Comparison of ENCODE assay signal across 8 mouse cellular contexts in the genomic region with DNA sequence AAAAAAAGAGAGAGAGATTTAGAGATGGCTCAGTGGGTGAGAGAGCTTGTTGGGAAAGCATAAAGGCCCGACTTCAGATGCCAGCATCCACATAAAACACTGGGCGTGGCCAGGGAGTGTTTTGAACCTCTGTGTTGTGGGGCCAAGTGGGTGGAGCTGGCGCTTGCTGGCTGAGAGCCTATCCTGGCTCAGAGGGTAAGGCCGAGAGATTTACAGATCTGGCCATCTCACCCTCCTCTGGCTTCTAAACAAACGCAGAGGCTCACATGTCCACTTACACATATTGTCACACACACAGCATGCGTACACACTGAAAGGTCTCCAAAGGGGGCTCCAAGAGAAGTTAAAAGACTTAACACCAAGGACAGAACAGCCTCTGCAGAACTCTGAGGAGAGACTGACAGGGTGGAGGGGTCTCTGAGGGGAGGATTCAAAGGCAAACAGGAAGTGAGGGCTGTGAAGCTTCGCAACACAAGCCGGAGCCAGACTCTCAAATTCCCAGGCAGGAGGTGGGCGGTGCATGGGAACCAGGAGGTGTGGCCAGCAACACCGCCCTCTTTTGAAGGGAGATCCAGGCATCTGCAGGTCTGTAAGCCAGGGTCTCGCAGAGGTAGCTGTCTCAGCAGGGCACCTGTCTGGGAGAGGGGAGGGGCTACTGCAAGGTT.
DNase-seq lines count a peak whose midpoint lies in the region; ATAC-seq and TF ChIP-seq lines count a peak whose summit lies in the region.

No protein-coding gene starts in this region.

- no peak for TF ChIP-seq CTCF in ES-Bruce4 (IDR thresholded peaks at IDR 0.05; ENCODE audit: low read depth, low read length)
- TF ChIP-seq CTCF in lung, adult 2 months (IDR thresholded peaks at IDR 0.05; ENCODE audit: insufficient read depth, low read length) = no peak
- TF ChIP-seq CTCF in stomach, postnatal 0 days (IDR thresholded peaks at IDR 0.05; ENCODE audit: low read depth) = no peak

- no peak for TF ChIP-seq POLR2A in ES-Bruce4 (IDR thresholded peaks at IDR 0.05; ENCODE audit: insufficient read depth, low read length)
- TF ChIP-seq POLR2A in lung, adult 2 months (IDR thresholded peaks at IDR 0.05; ENCODE audit: borderline replicate concordance, extremely low read depth, low read depth, low read length) = no peak

- H3K27me3 ChIP-seq in ES-Bruce4 (ENCODE audit: control insufficient read depth, insufficient read depth, low read length, poor library complexity, severe bottlenecking) = no peaks in the 10 kb centered on the region
- no peaks in the 10 kb centered on the region for H3K27me3 ChIP-seq in hindbrain, embryonic 10.5 days (ENCODE audit: insufficient read depth, poor library complexity, severe bottlenecking)
- no peaks in the 10 kb centered on the region for H3K27me3 ChIP-seq in stomach, postnatal 0 days (ENCODE audit: control insufficient read depth, insufficient read depth, low read length)

- WGBS in hindbrain, embryonic 10.5 days = 10% methylated on average over 11 of the region's 11 CpGs
- 6% methylated on average over 11 of the region's 11 CpGs for WGBS in lung, adult 2 months
- WGBS in stomach, postnatal 0 days = 8% methylated on average over 11 of the region's 11 CpGs

- DNase-seq in adrenal gland, postnatal 10 days = peak; percentile 69
- DNase-seq in hindbrain, embryonic 10.5 days (ENCODE audit: low spot score) = peak; percentile 56
- peak; percentile 15 for DNase-seq in lung, adult 2 months
- DNase-seq in stomach, postnatal 0 days (ENCODE audit: low spot score) = peak; percentile 54
- DNase-seq in layer of hippocampus, adult 9-10 months (ENCODE audit: low spot score) = no peak
- no peak for DNase-seq in T-cell, adult 2 months (ENCODE audit: low spot score)
- no peak for DNase-seq in left cerebral cortex, postnatal 4 days

- H3K9me3 ChIP-seq in ES-Bruce4 (replicated peaks; ENCODE audit: control insufficient read depth, insufficient read depth, low read length, poor library complexity, severe bottlenecking) = no peaks in the 10 kb centered on the region
- 0 out of 2 replicates have a peak, but pooled peaks cover 5% of the 10 kb centered on the region for H3K9me3 ChIP-seq in hindbrain, embryonic 10.5 days
- H3K9me3 ChIP-seq in stomach, postnatal 0 days (ENCODE audit: control insufficient read depth, low read length) = no peaks in the 10 kb centered on the region

- peak; percentile 76 for TF ChIP-seq EP300 in ES-Bruce4 (IDR thresholded peaks at IDR 0.05; ENCODE audit: insufficient read depth, low read depth, low read length)
- no peak for TF ChIP-seq EP300 in stomach, postnatal 0 days (optimal IDR thresholded peaks at IDR 0.05)

- H3K4me3 ChIP-seq in ES-Bruce4 (ENCODE audit: low read depth, low read length) = no peak overlapping the region
- H3K4me3 ChIP-seq in hindbrain, embryonic 10.5 days = peak overlapping the region; percentile 23
- H3K4me3 ChIP-seq in lung, adult 2 months (replicated peaks; ENCODE audit: extremely low read depth, low read depth, low read length) = no peak overlapping the region
- no peak overlapping the region for H3K4me3 ChIP-seq in stomach, postnatal 0 days (ENCODE audit: low read depth, low read length)

- H3K4me2 ChIP-seq in stomach, postnatal 0 days (replicated peaks; ENCODE audit: low read depth) = peak overlapping the region; percentile 34

- H3K27ac ChIP-seq in ES-Bruce4 (ENCODE audit: insufficient read depth, low read length) = peak overlapping the region; percentile 83
- H3K27ac ChIP-seq in hindbrain, embryonic 10.5 days = peak overlapping the region; percentile 54; the same call in 1 of the 2 replicates
- peak overlapping the region; percentile 30 for H3K27ac ChIP-seq in stomach, postnatal 0 days (replicated peaks)

- peaks cover 6% of the 10 kb centered on the region for H3K4me1 ChIP-seq in ES-Bruce4 (ENCODE audit: control insufficient read depth, insufficient read depth, low read length)
- H3K4me1 ChIP-seq in hindbrain, embryonic 10.5 days (replicated peaks) = peaks cover 15% of the 10 kb centered on the region
- H3K4me1 ChIP-seq in lung, adult 2 months (ENCODE audit: control insufficient read depth, insufficient read depth, low read length) = no peaks in the 10 kb centered on the region
- H3K4me1 ChIP-seq in stomach, postnatal 0 days (replicated peaks; ENCODE audit: control insufficient read depth, insufficient read depth) = no peaks in the 10 kb centered on the region

- intact Hi-C loops in left cerebral cortex, postnatal 4 days (cut with DNase I) = no loop called here

- H3K36me3 ChIP-seq in ES-Bruce4 (ENCODE audit: control insufficient read depth, insufficient read depth, low read length, poor library complexity, severe bottlenecking) = no peaks in the 10 kb centered on the region
- H3K36me3 ChIP-seq in hindbrain, embryonic 10.5 days = no peaks in the 10 kb centered on the region
- H3K36me3 ChIP-seq in stomach, postnatal 0 days (ENCODE audit: control insufficient read depth, insufficient read depth, low read length) = no peaks in the 10 kb centered on the region

- ATAC-seq in stomach, postnatal 0 days (ENCODE audit: low FRiP score, low TSS enrichment) = peak; percentile 59

- H3K9ac ChIP-seq in ES-Bruce4 (ENCODE audit: low read depth, poor library complexity, severe bottlenecking) = no peak overlapping the region
- peak overlapping the region; percentile 27; the same call in 1 of the 2 replicates for H3K9ac ChIP-seq in stomach, postnatal 0 days (ENCODE audit: low read length)

Comparison
In these comparisons a context has a peak if more than half of its experiments do, and no peak if none do; other contexts are left out.
1. H3K27ac ChIP-seq: peak in every context shown above with its lines; median percentile 83 in ES-Bruce4; 54 in hindbrain, embryonic 10.5 days; 30 in stomach, postnatal 0 days.
2. DNase-seq: peak in adrenal gland, postnatal 10 days (single experiment), hindbrain, embryonic 10.5 days (single experiment), lung, adult 2 months (single experiment) and stomach, postnatal 0 days (single experiment); none in layer of hippocampus, adult 9-10 months (single experiment), T-cell, adult 2 months (single experiment) and left cerebral cortex, postnatal 4 days (single experiment).